Mouse (Mus musculus): Measurements from ENCODE around the gene Bcl7b. TPM values are rescaled to one million over a fixed set of nuclear protein-coding genes. Genes with fewer than 3 reads are reported as not detected.

Gene Bcl7b
- 38.0 and 40.4 TPM in 2 replicates for polyA plus RNA-seq (2015; fragmentation: Nextera tagmentation; extraction: Ambion mirVana)

GRCm38 (mm10) chr5:135168063-135169062, at the start of gene Bcl7b:
Bcl7b (plus strand) TSS chr5:135168283.

GRCm38 (mm10) chr5:135149053-135149819, 18.8 kb upstream of the Bcl7b start, which contains the start of gene Tbl2:
Tbl2 (plus strand) TSS chr5:135149657.

GRCm38 (mm10) chr5:135186621-135187348, 18.7 kb downstream of the Bcl7b start, which contains the start of gene Baz1b:
Baz1b (plus strand) TSS chr5:135187264.

Small RNAs within 50 kb of the gene (microRNA-seq; reads per million reads assigned to microRNA genes)
- gene Gm25315: not detected

Other genes with a start within 250 kb of the Bcl7b start
- gene Mettl27, start 235.9 kb upstream of the Bcl7b start, polyA plus RNA-seq (2015; fragmentation: Nextera tagmentation; extraction: Ambion mirVana): 7.4 and 8.1 TPM in 2 replicates
- 0.20 TPM in 1 of 2 replicates, not detected in the other for gene Cldn4, start 221.3 kb upstream of the Bcl7b start, polyA plus RNA-seq (2015; fragmentation: Nextera tagmentation; extraction: Ambion mirVana)
- 3.1 and 3.5 TPM in 2 replicates for gene Cldn3, start 182.1 kb upstream of the Bcl7b start, polyA plus RNA-seq (2015; fragmentation: Nextera tagmentation; extraction: Ambion mirVana)
- 86.7 and 87.9 TPM in 2 replicates for gene Abhd11, start 159.1 kb upstream of the Bcl7b start, polyA plus RNA-seq (2015; fragmentation: Nextera tagmentation; extraction: Ambion mirVana)
- 122 and 146 TPM in 2 replicates for gene Stx1a, start 144.8 kb upstream of the Bcl7b start, polyA plus RNA-seq (2015; fragmentation: Nextera tagmentation; extraction: Ambion mirVana)
- 44.7 and 47.5 TPM in 2 replicates for gene Dnajc30, start 104.1 kb upstream of the Bcl7b start, polyA plus RNA-seq (2015; fragmentation: Nextera tagmentation; extraction: Ambion mirVana)
- 65.6 and 67.6 TPM in 2 replicates for gene Bud23, start 103.3 kb upstream of the Bcl7b start, polyA plus RNA-seq (2015; fragmentation: Nextera tagmentation; extraction: Ambion mirVana)
- 34.3 and 36.6 TPM in 2 replicates for gene Vps37d, start 90.0 kb upstream of the Bcl7b start, polyA plus RNA-seq (2015; fragmentation: Nextera tagmentation; extraction: Ambion mirVana)
- gene Mlxipl, start 78.4 kb upstream of the Bcl7b start, polyA plus RNA-seq (2015; fragmentation: Nextera tagmentation; extraction: Ambion mirVana): 0.76 and 1.1 TPM in 2 replicates
- gene Tbl2, start 18.6 kb upstream of the Bcl7b start, polyA plus RNA-seq (2015; fragmentation: Nextera tagmentation; extraction: Ambion mirVana): 10.6 and 12.5 TPM in 2 replicates
- 16.2 and 17.8 TPM in 2 replicates for gene Baz1b, start 19.0 kb downstream of the Bcl7b start, polyA plus RNA-seq (2015; fragmentation: Nextera tagmentation; extraction: Ambion mirVana)
- 19.2 and 20.2 TPM in 2 replicates for gene Fzd9, start 82.9 kb downstream of the Bcl7b start, polyA plus RNA-seq (2015; fragmentation: Nextera tagmentation; extraction: Ambion mirVana)
- 0.65 TPM in 1 of 2 replicates, not detected in the other for gene Fkbp6, start 181.8 kb downstream of the Bcl7b start, polyA plus RNA-seq (2015; fragmentation: Nextera tagmentation; extraction: Ambion mirVana)
- 0.10 and 0.20 TPM in 2 replicates for gene Trim50, start 185.0 kb downstream of the Bcl7b start, polyA plus RNA-seq (2015; fragmentation: Nextera tagmentation; extraction: Ambion mirVana)
- gene Nsun5, start 201.7 kb downstream of the Bcl7b start, polyA plus RNA-seq (2015; fragmentation: Nextera tagmentation; extraction: Ambion mirVana): 20.3 and 22.7 TPM in 2 replicates
- 8.0 and 9.4 TPM in 2 replicates for gene Pom121, start 226.3 kb downstream of the Bcl7b start, polyA plus RNA-seq (2015; fragmentation: Nextera tagmentation; extraction: Ambion mirVana)